Mouse (Mus musculus): ENCODE measurements around the gene Olfr47. TPM values are rescaled to one million over a fixed set of nuclear protein-coding genes. Genes with fewer than 3 reads are reported as not detected.
"Not testable (repeated sequence)": the region's sequence is repeated elsewhere in the genome, so short reads cannot be mapped to it uniquely, and the experiment has no call there.

The Olfr47 gene
- not detected in 2 replicates for polyA plus RNA-seq (2016; fragmentation: Nextera tagmentation; extraction: Ambion mirVana)

GRCm38 (mm10) chr6:43231255-43231654, at the start of gene Olfr47:
TSS of gene Olfr47 (plus strand) at chr6:43231529.
- WGBS = 90% methylated on average over 1 of the region's 1 CpGs
- H3K36me3 ChIP-seq (replicated peaks) = not testable (repeated sequence)

GRCm38 (mm10) chr6:43190986-43191385, 40.3 kb upstream of the Olfr47 start:
- Histone ChIP-seq H3K4me1 (no peaks in the 10 kb centered on the region), H3K27ac (no peak overlapping the region), H3K9me3 (no peaks in the 10 kb centered on the region), H3K36me3 (replicated peaks) (no peaks in the 10 kb centered on the region), H3K4me3 (no peak overlapping the region), H3K27me3 (ENCODE audit: poor library complexity, severe bottlenecking) (no peaks in the 10 kb centered on the region)
- DNase-seq (ENCODE audit: extremely low spot score, low spot score) = no peak
- 89% methylated on average over 3 of the region's 3 CpGs for WGBS

More at GRCm38 (mm10) chr6:43231255-43231654, at the start of gene Olfr47:
- H3K27me3 ChIP-seq (ENCODE audit: poor library complexity, severe bottlenecking); H3K4me1 ChIP-seq; DNase-seq (ENCODE audit: extremely low spot score, low spot score); H3K4me3 ChIP-seq; H3K9me3 ChIP-seq; H3K27ac ChIP-seq: not testable (repeated sequence)

- no peaks in the 10 kb centered on the region for H3K4me1 ChIP-seq
- no peaks in the 10 kb centered on the region for H3K27me3 ChIP-seq (ENCODE audit: poor library complexity, severe bottlenecking)
- H3K4me3 ChIP-seq = no peak within 1 kb of the TSS
- H3K27ac ChIP-seq = no peak within 1 kb of the TSS
- H3K36me3 ChIP-seq (replicated peaks) = no peaks in the 10 kb centered on the region
- DNase-seq (ENCODE audit: extremely low spot score, low spot score) = no peak
- H3K9me3 ChIP-seq = no peaks in the 10 kb centered on the region
Observed at GRCm38 (mm10) chr6:43196781-43197180, 34.5 kb upstream of the Olfr47 start, which contains the start of gene Olfr435. TSS of gene Olfr435 (plus strand) at chr6:43197146.

- Histone ChIP-seq H3K9me3 (no peaks in the 10 kb centered on the region), H3K27me3 (ENCODE audit: poor library complexity, severe bottlenecking) (no peaks in the 10 kb centered on the region), H3K27ac (no peak overlapping the region), H3K4me3 (no peak overlapping the region), H3K36me3 (replicated peaks) (no peaks in the 10 kb centered on the region), H3K4me1 (no peaks in the 10 kb centered on the region)
- 90% methylated on average over 3 of the region's 3 CpGs for WGBS
- DNase-seq (ENCODE audit: extremely low spot score, low spot score) = no peak
Observed at GRCm38 (mm10) chr6:43198094-43198493, 33.2 kb upstream of the Olfr47 start.

GRCm38 (mm10) chr6:43202786-43203185, 28.5 kb upstream of the Olfr47 start:
- H3K4me3 ChIP-seq = no peak overlapping the region
- DNase-seq (ENCODE audit: extremely low spot score, low spot score) = no peak
- no peaks in the 10 kb centered on the region for H3K27me3 ChIP-seq (ENCODE audit: poor library complexity, severe bottlenecking)

GRCm38 (mm10) chr6:43205355-43205754, 26.0 kb upstream of the Olfr47 start:
- Histone ChIP-seq H3K27ac (no peak overlapping the region), H3K36me3 (replicated peaks) (no peaks in the 10 kb centered on the region), H3K4me1 (no peaks in the 10 kb centered on the region), H3K4me3 (no peak overlapping the region), H3K27me3 (ENCODE audit: poor library complexity, severe bottlenecking) (no peaks in the 10 kb centered on the region), H3K9me3 (no peaks in the 10 kb centered on the region)
- DNase-seq (ENCODE audit: extremely low spot score, low spot score) = no peak
- 40% methylated on average over 2 of the region's 2 CpGs for WGBS

More at GRCm38 (mm10) chr6:43202786-43203185, 28.5 kb upstream of the Olfr47 start:
- Histone ChIP-seq H3K36me3 (replicated peaks) (no peaks in the 10 kb centered on the region), H3K4me1 (no peaks in the 10 kb centered on the region), H3K9me3 (no peaks in the 10 kb centered on the region), H3K27ac (no peak overlapping the region)

- H3K9me3 ChIP-seq; H3K27ac ChIP-seq; DNase-seq (ENCODE audit: extremely low spot score, low spot score); H3K27me3 ChIP-seq (ENCODE audit: poor library complexity, severe bottlenecking); H3K4me3 ChIP-seq; H3K4me1 ChIP-seq; H3K36me3 ChIP-seq (replicated peaks): not testable (repeated sequence)
Observed at GRCm38 (mm10) chr6:43212873-43213272, 18.5 kb upstream of the Olfr47 start, which contains the start of gene Olfr434. TSS of gene Olfr434 (plus strand) at chr6:43213021.

GRCm38 (mm10) chr6:43242061-43242460, 10.7 kb downstream of the Olfr47 start:
- 21% methylated on average over 4 of the region's 4 CpGs for WGBS
- H3K4me1 ChIP-seq = no peaks in the 10 kb centered on the region
- no peaks in the 10 kb centered on the region for H3K27me3 ChIP-seq (ENCODE audit: poor library complexity, severe bottlenecking)
- H3K9me3 ChIP-seq = no peaks in the 10 kb centered on the region
- H3K36me3 ChIP-seq (replicated peaks) = no peaks in the 10 kb centered on the region
- H3K27ac ChIP-seq = no peak overlapping the region
- H3K4me3 ChIP-seq = no peak overlapping the region
- no peak for DNase-seq (ENCODE audit: extremely low spot score, low spot score)

- Histone ChIP-seq H3K27ac (no peak overlapping the region), H3K27me3 (ENCODE audit: poor library complexity, severe bottlenecking) (no peaks in the 10 kb centered on the region), H3K4me3 (no peak overlapping the region), H3K9me3 (no peaks in the 10 kb centered on the region), H3K36me3 (replicated peaks) (no peaks in the 10 kb centered on the region), H3K4me1 (no peaks in the 10 kb centered on the region)
- DNase-seq (ENCODE audit: extremely low spot score, low spot score) = no peak
- 73% methylated on average over 3 of the region's 3 CpGs for WGBS
Observed at GRCm38 (mm10) chr6:43247396-43247795, 16.1 kb downstream of the Olfr47 start.

GRCm38 (mm10) chr6:43252994-43253393, 21.7 kb downstream of the Olfr47 start:
- Histone ChIP-seq H3K36me3 (replicated peaks) (no peaks in the 10 kb centered on the region), H3K4me3 (no peak overlapping the region), H3K4me1 (no peaks in the 10 kb centered on the region), H3K27ac (no peak overlapping the region), H3K9me3 (no peaks in the 10 kb centered on the region), H3K27me3 (ENCODE audit: poor library complexity, severe bottlenecking) (no peaks in the 10 kb centered on the region)
- WGBS = 91% methylated on average over 1 of the region's 1 CpGs
- no peak for DNase-seq (ENCODE audit: extremely low spot score, low spot score)

- Histone ChIP-seq H3K9me3 (no peaks in the 10 kb centered on the region), H3K4me1 (no peaks in the 10 kb centered on the region), H3K27me3 (ENCODE audit: poor library complexity, severe bottlenecking) (no peaks in the 10 kb centered on the region), H3K27ac (no peak overlapping the region), H3K4me3 (no peak overlapping the region), H3K36me3 (replicated peaks) (no peaks in the 10 kb centered on the region)
- no peak for DNase-seq (ENCODE audit: extremely low spot score, low spot score)
- 70% methylated on average over 7 of the region's 7 CpGs for WGBS
Observed at GRCm38 (mm10) chr6:43254193-43254926, 23.0 kb downstream of the Olfr47 start.

- no peaks in the 10 kb centered on the region for H3K9me3 ChIP-seq
- H3K27ac ChIP-seq = no peak overlapping the region
- H3K36me3 ChIP-seq (replicated peaks) = no peaks in the 10 kb centered on the region
- H3K4me3 ChIP-seq = no peak overlapping the region
- peaks cover 7% of the 10 kb centered on the region for H3K4me1 ChIP-seq
- 75% methylated on average over 2 of the region's 2 CpGs for WGBS
- DNase-seq (ENCODE audit: extremely low spot score, low spot score) = no peak
- peaks cover 23% of the 10 kb centered on the region for H3K27me3 ChIP-seq (ENCODE audit: poor library complexity, severe bottlenecking)
Observed at GRCm38 (mm10) chr6:43260756-43261155, 29.4 kb downstream of the Olfr47 start.

- no peaks in the 10 kb centered on the region for H3K36me3 ChIP-seq (replicated peaks)
- peaks cover 42% of the 10 kb centered on the region for H3K27me3 ChIP-seq (ENCODE audit: poor library complexity, severe bottlenecking)
- DNase-seq (ENCODE audit: extremely low spot score, low spot score) = peak; percentile 25
- WGBS = under 1% methylated on average over 47 of the region's 48 CpGs
- no peaks in the 10 kb centered on the region for H3K9me3 ChIP-seq
- peaks cover 17% of the 10 kb centered on the region for H3K4me1 ChIP-seq
- H3K27ac ChIP-seq = peak within 1 kb of the TSS; percentile 83
- H3K4me3 ChIP-seq = peak within 1 kb of the TSS; percentile 67
Observed at GRCm38 (mm10) chr6:43265363-43266041, 34.2 kb downstream of the Olfr47 start, which contains the start of gene Arhgef5. TSS of gene Arhgef5 (plus strand) at chr6:43265582.
